Mouse (Mus musculus): ENCODE data around the gene Adam12. TPM values are rescaled to one million over a fixed set of nuclear protein-coding genes. Genes with fewer than 3 reads are reported as not detected.
A peak's percentile ranks its signal among the peaks of the same experiment; 100 is the strongest.

Adam12 gene
- polyA plus RNA-seq (2014; fragmentation: Nextera tagmentation; extraction: Ambion mirVana): 5.6 and 8.8 TPM in 2 replicates

DNA sequence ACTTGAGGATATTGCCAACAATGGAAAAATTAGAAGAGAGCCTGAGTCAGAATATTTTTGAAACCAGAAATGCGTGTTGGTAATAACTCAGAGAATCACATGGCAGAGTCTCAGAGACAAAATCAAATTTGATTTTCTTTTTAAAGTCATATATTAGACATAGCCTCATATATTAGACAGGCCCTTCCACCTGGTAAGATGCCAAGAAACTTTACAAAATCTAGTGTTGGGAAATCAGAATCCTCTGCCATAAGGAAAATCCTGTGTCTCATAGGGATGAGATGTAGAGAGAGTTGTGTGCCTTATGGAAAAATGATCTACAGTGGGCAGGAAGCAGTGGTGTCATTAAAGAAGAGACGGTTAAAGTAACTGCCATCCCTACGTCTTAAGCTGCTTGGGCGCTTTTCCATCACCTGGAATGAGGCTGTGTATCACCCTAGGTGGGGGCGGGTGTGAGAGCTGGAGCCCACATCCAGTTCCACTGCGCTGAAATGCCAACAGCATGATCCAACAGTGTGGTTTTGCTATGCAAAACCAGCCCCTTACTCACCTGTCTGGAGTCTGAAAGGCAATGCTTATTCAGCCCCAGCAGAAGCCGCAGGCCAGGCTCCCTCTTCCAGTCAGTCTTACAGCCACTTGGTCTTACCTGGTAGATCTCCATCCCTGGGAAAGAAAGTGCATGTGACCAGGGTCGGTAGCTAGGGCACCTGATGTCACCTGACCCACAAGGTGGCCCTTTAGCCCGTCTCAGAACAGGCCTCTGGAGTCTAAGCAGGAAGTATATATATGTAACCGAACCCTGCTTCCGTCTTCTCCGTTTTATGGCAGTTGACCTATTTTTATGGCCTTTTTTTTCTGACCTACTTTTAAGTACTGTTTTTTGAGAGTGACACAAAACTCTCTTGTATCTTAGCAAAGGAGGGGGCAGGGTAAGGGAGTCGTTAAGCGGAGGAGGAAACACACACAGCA, at the start of gene Adam12:
Gene Adam12, minus strand, starts transcription at position 769 of the 969 bp plus-strand sequence.
- ATAC-seq (replicated peaks; ENCODE audit: insufficient number of reproducible peaks, low FRiP score, low TSS enrichment): no peak
- H3K36me3 ChIP-seq (ENCODE audit: control insufficient read depth, insufficient read depth, low read length): no peaks in the 10 kb centered on the region
- H3K27ac ChIP-seq (ENCODE audit: low read depth, low read length): no peak within 1 kb of the TSS
- H3K4me3 ChIP-seq (ENCODE audit: low read depth, low read length): no peak within 1 kb of the TSS
- no peaks in the 10 kb centered on the region for H3K27me3 ChIP-seq (ENCODE audit: control insufficient read depth, insufficient read depth, low read length)
- no peak within 1 kb of the TSS for H3K4me2 ChIP-seq
- no peak within 1 kb of the TSS for H3K9ac ChIP-seq (ENCODE audit: low read depth, low read length)
- H3K9me3 ChIP-seq (replicated peaks; ENCODE audit: control insufficient read depth, low read length): no peaks in the 10 kb centered on the region
- peaks cover 7% of the 10 kb centered on the region; the same call in 1 of the 2 replicates for H3K4me1 ChIP-seq (ENCODE audit: control insufficient read depth, insufficient read depth, low read length)
- WGBS (ENCODE audit: insufficient replicate concordance): 70% methylated on average over 14 of the region's 14 CpGs

GRCm38 (mm10) chr7:134272956-134273355, 41.0 kb upstream of the Adam12 start:
- Histone ChIP-seq H3K4me1 (ENCODE audit: control insufficient read depth, insufficient read depth, low read length) (no peaks in the 10 kb centered on the region), H3K27ac (ENCODE audit: low read depth, low read length) (no peak overlapping the region), H3K9ac (ENCODE audit: low read depth, low read length) (no peak overlapping the region), H3K4me3 (ENCODE audit: low read depth, low read length) (no peak overlapping the region), H3K36me3 (ENCODE audit: control insufficient read depth, insufficient read depth, low read length) (no peaks in the 10 kb centered on the region), H3K4me2 (no peak overlapping the region), H3K9me3 (replicated peaks; ENCODE audit: control insufficient read depth, low read length) (no peaks in the 10 kb centered on the region), H3K27me3 (ENCODE audit: control insufficient read depth, insufficient read depth, low read length) (no peaks in the 10 kb centered on the region)
- ATAC-seq (replicated peaks; ENCODE audit: insufficient number of reproducible peaks, low FRiP score, low TSS enrichment): no peak
- 80% methylated on average over 5 of the region's 5 CpGs for WGBS (ENCODE audit: insufficient replicate concordance)

DNA sequence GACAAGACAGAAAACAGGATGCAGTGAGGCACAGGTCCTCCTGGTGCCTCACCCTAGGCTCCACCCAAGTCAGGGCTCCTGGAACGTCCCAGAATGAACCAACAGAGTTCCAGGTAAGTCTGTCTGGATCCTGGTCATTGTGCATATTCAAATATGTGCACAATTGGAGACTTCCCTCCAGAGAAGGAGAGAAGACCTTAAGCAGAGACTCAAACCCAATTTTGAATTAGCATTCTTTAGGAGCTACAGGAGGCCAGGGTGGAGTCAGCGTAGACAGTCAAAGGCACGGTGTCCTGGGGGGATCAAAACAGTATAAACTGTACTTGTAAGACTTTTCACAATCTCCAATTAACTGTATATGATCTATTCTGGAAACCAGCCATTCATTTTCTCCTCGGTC, 40.5 kb upstream of the Adam12 start:
- Histone ChIP-seq H3K4me2 (no peak overlapping the region), H3K4me1 (ENCODE audit: control insufficient read depth, insufficient read depth, low read length) (no peaks in the 10 kb centered on the region), H3K9me3 (replicated peaks; ENCODE audit: control insufficient read depth, low read length) (no peaks in the 10 kb centered on the region), H3K9ac (ENCODE audit: low read depth, low read length) (no peak overlapping the region), H3K36me3 (ENCODE audit: control insufficient read depth, insufficient read depth, low read length) (no peaks in the 10 kb centered on the region), H3K27me3 (ENCODE audit: control insufficient read depth, insufficient read depth, low read length) (no peaks in the 10 kb centered on the region), H3K27ac (ENCODE audit: low read depth, low read length) (no peak overlapping the region), H3K4me3 (ENCODE audit: low read depth, low read length) (no peak overlapping the region)
- no peak for ATAC-seq (replicated peaks; ENCODE audit: insufficient number of reproducible peaks, low FRiP score, low TSS enrichment)
- WGBS (ENCODE audit: insufficient replicate concordance): 76% methylated on average over 4 of the region's 4 CpGs

GRCm38 (mm10) chr7:134265783-134266182, 33.8 kb upstream of the Adam12 start:
- Histone ChIP-seq H3K36me3 (ENCODE audit: control insufficient read depth, insufficient read depth, low read length) (no peaks in the 10 kb centered on the region), H3K4me3 (ENCODE audit: low read depth, low read length) (no peak overlapping the region), H3K27me3 (ENCODE audit: control insufficient read depth, insufficient read depth, low read length) (no peaks in the 10 kb centered on the region), H3K9me3 (replicated peaks; ENCODE audit: control insufficient read depth, low read length) (no peaks in the 10 kb centered on the region), H3K27ac (ENCODE audit: low read depth, low read length) (no peak overlapping the region), H3K4me2 (no peak overlapping the region), H3K9ac (ENCODE audit: low read depth, low read length) (no peak overlapping the region), H3K4me1 (ENCODE audit: control insufficient read depth, insufficient read depth, low read length) (no peaks in the 10 kb centered on the region)
- WGBS (ENCODE audit: insufficient replicate concordance): 77% methylated on average over 4 of the region's 4 CpGs
- no peak for ATAC-seq (replicated peaks; ENCODE audit: insufficient number of reproducible peaks, low FRiP score, low TSS enrichment)

DNA sequence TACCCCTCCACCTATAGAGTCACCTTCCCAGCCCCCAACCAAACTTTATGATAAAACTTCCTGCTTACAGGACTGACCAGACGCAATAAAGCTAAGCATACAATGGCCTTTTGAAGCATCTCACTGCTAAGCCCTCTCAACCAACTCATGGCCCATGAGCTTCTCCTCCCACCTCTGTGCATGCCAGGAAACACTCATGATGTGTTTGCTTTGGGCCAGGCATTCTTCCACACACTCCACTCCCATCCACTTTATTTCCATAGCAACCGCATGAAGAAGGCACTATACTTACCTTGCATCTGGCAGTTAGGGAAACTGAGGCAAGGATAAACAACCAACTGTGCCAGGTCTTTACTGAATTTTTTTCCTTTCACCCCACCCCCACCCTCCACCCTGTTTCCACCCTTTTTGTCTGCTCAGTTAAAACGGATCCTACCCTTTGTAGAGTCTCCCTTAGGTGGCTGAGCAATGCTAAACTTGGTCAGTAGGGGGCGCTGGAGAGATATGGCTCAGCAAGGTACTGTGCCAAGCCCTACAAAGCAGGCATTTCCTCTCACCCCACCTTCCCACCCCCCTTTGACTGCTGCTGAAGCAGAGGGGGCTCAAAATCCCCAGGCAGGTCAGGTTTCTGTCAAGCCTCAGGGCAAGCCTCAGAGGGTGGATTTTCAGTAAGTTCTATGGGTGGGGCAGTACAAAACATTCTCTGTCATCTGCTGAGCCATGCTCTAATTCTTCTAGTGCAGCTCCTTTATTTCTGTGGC, 31.4 kb upstream of the Adam12 start:
- H3K36me3 ChIP-seq (ENCODE audit: control insufficient read depth, insufficient read depth, low read length): no peaks in the 10 kb centered on the region
- H3K4me2 ChIP-seq: no peak overlapping the region
- H3K4me3 ChIP-seq (ENCODE audit: low read depth, low read length): no peak overlapping the region
- no peak; the same call in 1 of the 2 replicates for ATAC-seq (replicated peaks; ENCODE audit: insufficient number of reproducible peaks, low FRiP score, low TSS enrichment)
- 43% methylated on average over 4 of the region's 4 CpGs for WGBS (ENCODE audit: insufficient replicate concordance)
- no peaks in the 10 kb centered on the region for H3K4me1 ChIP-seq (ENCODE audit: control insufficient read depth, insufficient read depth, low read length)
- H3K27me3 ChIP-seq (ENCODE audit: control insufficient read depth, insufficient read depth, low read length): no peaks in the 10 kb centered on the region
- no peak overlapping the region for H3K27ac ChIP-seq (ENCODE audit: low read depth, low read length)
- no peak overlapping the region for H3K9ac ChIP-seq (ENCODE audit: low read depth, low read length)
- H3K9me3 ChIP-seq (replicated peaks; ENCODE audit: control insufficient read depth, low read length): no peaks in the 10 kb centered on the region

DNA sequence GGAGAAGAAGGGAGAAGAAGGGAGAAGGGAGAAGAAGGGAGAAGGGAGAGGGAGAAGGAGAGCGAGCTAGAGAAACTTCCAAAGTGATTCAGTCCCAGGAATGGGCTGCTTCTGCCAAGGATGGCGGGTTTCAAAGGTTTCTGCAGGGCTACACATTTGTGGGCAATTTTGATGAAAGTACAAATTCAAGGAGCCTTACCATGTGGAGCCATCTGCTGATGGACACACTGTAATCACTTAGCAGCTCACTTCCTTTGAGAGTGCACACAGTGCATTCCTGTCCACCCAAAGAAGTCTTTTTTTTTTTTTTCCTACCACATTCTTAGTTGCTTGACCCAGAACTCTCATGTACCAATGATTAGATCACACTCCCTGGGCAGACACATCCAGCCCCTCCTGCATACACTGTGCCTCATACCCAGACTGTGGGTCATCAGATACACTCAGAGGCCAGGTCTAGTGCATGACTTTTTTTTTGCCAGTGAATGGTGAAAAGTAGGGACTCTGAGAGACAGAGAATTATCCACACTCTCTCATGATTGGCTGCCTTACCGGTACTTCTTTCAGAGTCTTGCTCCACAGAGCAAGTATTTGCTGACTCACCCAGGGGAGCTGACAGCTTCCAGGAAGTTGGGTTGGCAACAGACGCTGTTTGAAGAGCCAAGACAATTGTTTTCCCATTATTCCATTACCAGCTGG, 29.2 kb upstream of the Adam12 start:
- no peak overlapping the region for H3K9ac ChIP-seq (ENCODE audit: low read depth, low read length)
- H3K9me3 ChIP-seq (replicated peaks; ENCODE audit: control insufficient read depth, low read length): no peaks in the 10 kb centered on the region
- 0 out of 2 replicates have a peak, but pooled peaks have one; percentile 52 for ATAC-seq (replicated peaks; ENCODE audit: insufficient number of reproducible peaks, low FRiP score, low TSS enrichment)
- no peaks in the 10 kb centered on the region for H3K36me3 ChIP-seq (ENCODE audit: control insufficient read depth, insufficient read depth, low read length)
- 42% methylated on average over 4 of the region's 4 CpGs for WGBS (ENCODE audit: insufficient replicate concordance)
- no peaks in the 10 kb centered on the region for H3K4me1 ChIP-seq (ENCODE audit: control insufficient read depth, insufficient read depth, low read length)
- no peak overlapping the region for H3K4me3 ChIP-seq (ENCODE audit: low read depth, low read length)
- no peak overlapping the region for H3K4me2 ChIP-seq
- no peaks in the 10 kb centered on the region for H3K27me3 ChIP-seq (ENCODE audit: control insufficient read depth, insufficient read depth, low read length)
- H3K27ac ChIP-seq (ENCODE audit: low read depth, low read length): no peak overlapping the region

- Histone ChIP-seq H3K27me3 (ENCODE audit: control insufficient read depth, insufficient read depth, low read length) (no peaks in the 10 kb centered on the region), H3K4me2 (no peak overlapping the region), H3K9ac (ENCODE audit: low read depth, low read length) (no peak overlapping the region), H3K9me3 (replicated peaks; ENCODE audit: control insufficient read depth, low read length) (no peaks in the 10 kb centered on the region), H3K4me3 (ENCODE audit: low read depth, low read length) (no peak overlapping the region), H3K36me3 (ENCODE audit: control insufficient read depth, insufficient read depth, low read length) (no peaks in the 10 kb centered on the region), H3K4me1 (ENCODE audit: control insufficient read depth, insufficient read depth, low read length) (no peaks in the 10 kb centered on the region), H3K27ac (ENCODE audit: low read depth, low read length) (no peak overlapping the region)
- 77% methylated on average over 7 of the region's 7 CpGs for WGBS (ENCODE audit: insufficient replicate concordance)
- no peak for ATAC-seq (replicated peaks; ENCODE audit: insufficient number of reproducible peaks, low FRiP score, low TSS enrichment)
Measured at GRCm38 (mm10) chr7:134250273-134250870, 18.4 kb upstream of the Adam12 start.

DNA sequence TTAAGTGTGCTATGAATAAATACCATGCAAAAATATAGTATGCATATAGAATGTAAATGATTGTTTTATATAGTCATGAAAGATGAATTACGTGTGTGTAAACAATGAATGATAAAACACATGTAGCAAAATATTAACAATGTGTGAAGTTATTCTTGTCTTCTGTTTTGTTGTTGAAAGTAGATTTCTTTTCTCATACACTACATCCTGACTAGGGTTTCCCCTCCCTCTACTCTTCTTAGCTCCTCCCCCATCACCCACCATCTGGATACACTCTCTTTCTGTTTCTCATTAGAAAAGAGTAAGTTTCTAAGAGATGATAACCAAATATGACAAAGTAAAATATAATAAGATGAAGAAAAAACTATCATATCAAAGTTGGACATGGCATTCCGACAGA, 16.1 kb upstream of the Adam12 start:
- ATAC-seq (replicated peaks; ENCODE audit: insufficient number of reproducible peaks, low FRiP score, low TSS enrichment): no peak
- Histone ChIP-seq H3K36me3 (ENCODE audit: control insufficient read depth, insufficient read depth, low read length) (no peaks in the 10 kb centered on the region), H3K4me1 (ENCODE audit: control insufficient read depth, insufficient read depth, low read length) (no peaks in the 10 kb centered on the region), H3K4me3 (ENCODE audit: low read depth, low read length) (no peak overlapping the region), H3K27ac (ENCODE audit: low read depth, low read length) (no peak overlapping the region), H3K9ac (ENCODE audit: low read depth, low read length) (no peak overlapping the region), H3K27me3 (ENCODE audit: control insufficient read depth, insufficient read depth, low read length) (no peaks in the 10 kb centered on the region), H3K9me3 (replicated peaks; ENCODE audit: control insufficient read depth, low read length) (no peaks in the 10 kb centered on the region), H3K4me2 (no peak overlapping the region)
- WGBS (ENCODE audit: insufficient replicate concordance): 95% methylated on average over 2 of the region's 2 CpGs
